Mouse (Mus musculus) B cell, adult 67 days (primary cell): ENCODE results near the gene Dnajc8. TPM values are rescaled to one million over a fixed set of nuclear protein-coding genes. Genes with fewer than 3 reads are reported as not detected.

ENCODE experiments used
- total RNA-seq, 2 experiments: library from RNA; stranded (reverse); gene quantifications; 4 replicates each; pipeline ENCODE4 v1.2.4; 2023

The Dnajc8 gene
- total RNA-seq: 100 to 1,000 TPM in 1 of 2 experiments, 10 to 100 TPM in 1; 87.1 to 116 TPM

DNA sequence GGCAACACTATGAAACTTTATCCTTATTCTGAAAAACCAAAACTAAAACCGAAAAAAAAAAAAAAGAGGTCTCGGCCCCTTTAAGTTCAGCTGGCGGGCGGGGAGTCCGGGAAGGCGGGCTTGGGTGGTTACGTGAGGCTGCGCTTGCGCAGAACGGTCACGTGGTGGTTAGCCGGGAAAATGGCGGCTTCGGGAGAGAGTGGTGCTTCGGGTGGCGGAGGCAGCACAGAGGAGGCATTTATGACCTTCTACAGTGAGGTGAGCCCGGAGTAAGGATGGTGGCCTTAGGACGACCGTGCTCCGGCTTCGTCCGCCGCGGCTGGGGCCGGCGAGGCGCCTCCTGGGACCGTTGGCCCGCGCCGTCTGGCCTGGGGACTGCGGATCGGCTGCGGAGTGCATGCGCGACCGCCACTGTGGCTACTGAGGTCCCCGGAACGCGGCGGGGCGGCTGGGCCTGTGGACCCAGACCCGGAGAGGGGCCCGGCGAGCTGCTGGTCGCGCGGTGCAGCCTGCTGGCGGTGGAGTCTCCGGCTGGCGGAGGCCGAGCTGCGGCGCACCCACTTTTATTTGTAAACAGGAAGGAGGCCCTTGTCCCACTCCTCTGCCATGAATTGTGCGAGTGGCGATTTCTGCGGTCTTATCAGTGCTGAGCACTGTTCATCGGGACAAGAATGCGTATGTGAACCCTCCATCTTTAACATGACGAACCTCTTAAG is at the start of gene Dnajc8:
Dnajc8 (plus strand) TSS at position 145 of the 716 bp plus-strand sequence.

GRCm38 (mm10) chr4:132510352-132510798 is 25.0 kb upstream of the Dnajc8 start, which contains the start of gene Sesn2:
Gene Sesn2, minus strand, starts transcription at chr4:132510501.

DNA sequence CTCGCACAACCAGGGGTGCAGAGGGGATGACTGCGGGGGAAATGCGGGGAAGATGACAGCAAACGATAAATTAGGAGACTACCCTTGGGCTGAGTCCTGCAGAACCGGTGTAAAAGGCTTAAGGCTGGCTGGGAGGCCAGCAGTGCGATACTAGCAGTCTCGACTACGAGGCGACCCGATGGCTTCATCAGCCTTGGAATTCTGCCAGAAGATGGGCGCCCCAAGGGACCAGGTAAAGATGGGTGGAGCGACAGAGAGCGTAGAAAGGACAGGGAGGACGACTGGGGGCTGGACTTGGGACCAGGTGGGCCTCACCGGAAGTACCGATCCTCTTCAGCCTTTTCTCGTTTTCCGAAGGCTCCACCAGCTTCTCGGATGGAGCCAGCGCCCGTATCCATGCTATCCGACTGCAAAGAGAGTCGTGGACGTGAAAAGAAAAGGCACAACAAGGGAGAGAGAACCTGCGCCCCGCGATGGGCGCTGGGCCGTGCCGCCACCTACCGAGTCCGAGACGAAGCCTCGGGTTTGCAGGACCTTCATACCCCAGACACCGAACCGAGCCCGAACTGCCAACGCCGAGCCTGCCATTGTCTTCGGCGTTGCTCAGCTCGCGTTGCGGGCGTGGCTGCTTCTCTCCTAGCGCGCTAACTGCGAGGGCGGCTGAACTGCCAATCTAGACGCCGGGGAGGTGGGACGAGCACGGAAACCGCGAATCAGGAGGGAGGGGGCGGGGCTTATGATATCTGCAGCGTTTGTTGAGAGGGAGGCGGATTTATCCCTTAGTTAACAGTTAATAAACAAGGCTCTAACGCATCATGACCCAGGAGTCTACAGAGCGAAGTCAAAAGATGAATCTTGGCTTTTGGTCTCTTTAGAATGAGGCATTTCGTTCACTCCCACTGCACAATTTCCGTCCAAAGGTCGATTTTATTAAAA is 2.1 kb upstream of the Dnajc8 start, which contains the start of gene Atpif1:
Atpif1 (minus strand) TSS at position 679 of the 936 bp plus-strand sequence.

GRCm38 (mm10) chr4:132563965-132564364 is 28.6 kb downstream of the Dnajc8 start, which contains the start of gene Ptafr:
Gene Ptafr, plus strand, starts transcription at chr4:132564067.

Other genes with a start within 250 kb of the Dnajc8 start
- not detected for gene Rab42, start 232.2 kb upstream of the Dnajc8 start, total RNA-seq
- gene Trnau1ap, start 206.0 kb upstream of the Dnajc8 start, total RNA-seq: 10 to 100 TPM; 42.1 to 56.0 TPM
- gene Rcc1, start 181.9 kb upstream of the Dnajc8 start, total RNA-seq: 10 to 100 TPM; 17.3 to 18.8 TPM
- gene Phactr4, start 113.1 kb upstream of the Dnajc8 start, total RNA-seq: 10 to 100 TPM; 30.4 TPM
- 10 to 100 TPM in 1 of 2 experiments, 1 to 10 TPM in 1; 9.6 to 14.7 TPM for gene Med18, start 71.6 kb upstream of the Dnajc8 start, total RNA-seq
- 10 to 100 TPM in 1 of 2 experiments, 1 to 10 TPM in 1; 7.2 to 10.5 TPM for gene Sesn2, start 25.0 kb upstream of the Dnajc8 start, total RNA-seq
- 10 to 100 TPM; 61.4 to 65.0 TPM for gene Atpif1, start 1.9 kb upstream of the Dnajc8 start, total RNA-seq
- gene Ptafr, start 28.5 kb downstream of the Dnajc8 start, total RNA-seq: 1 to 10 TPM; 1.3 to 1.9 TPM
- 10 to 100 TPM; 40.7 to 44.9 TPM for gene Eya3, start 103.4 kb downstream of the Dnajc8 start, total RNA-seq
- 1 to 10 TPM; 2.6 to 4.2 TPM for gene Xkr8, start 197.0 kb downstream of the Dnajc8 start, total RNA-seq
- under 1 TPM in 1 of 2 experiments, not detected in 1; 0.26 TPM for gene Smpdl3b, start 221.7 kb downstream of the Dnajc8 start, total RNA-seq
- 10 to 100 TPM; 42.3 to 44.5 TPM for gene Rpa2, start 232.8 kb downstream of the Dnajc8 start, total RNA-seq